Mouse (Mus musculus): ENCODE results near the gene Chil6.

Gene Chil6

GRCm38 (mm10) chr3:106406082-106406481 lies at the start of gene Chil6:
TSS of gene Chil6 (minus strand) at chr3:106406182.
- DNase-seq (ENCODE audit: low spot score in 2 of 2), result no peak

- no peak for DNase-seq (ENCODE audit: low spot score in 2 of 2)
Measured at GRCm38 (mm10) chr3:106452616-106453015, 46.6 kb upstream of the Chil6 start.

GRCm38 (mm10) chr3:106449567-106449966 lies 43.6 kb upstream of the Chil6 start:
- no peak for DNase-seq (ENCODE audit: low spot score in 2 of 2)

- DNase-seq (ENCODE audit: low spot score in 2 of 2), result no peak
Measured at GRCm38 (mm10) chr3:106448995-106449394, 43.0 kb upstream of the Chil6 start.

- DNase-seq (ENCODE audit: low spot score in 2 of 2), result peak in 1 of 2 experiments; percentile 9
Measured at GRCm38 (mm10) chr3:106448571-106448970, 42.6 kb upstream of the Chil6 start.

Data from frontal cortex, postnatal 10 days (tissue).